Mouse (Mus musculus) spleen, adult 2 months (tissue): ENCODE results near the gene Mrpl54.

Experiments
- CTCF ChIP-seq: fragments of 200-500 bp; IDR thresholded peaks from 2 replicates; pipeline ENCODE4 v1.5.1; 2011; ENCODE audit warnings: mild to moderate bottlenecking, inconsistent platforms; ENCODE audit not compliant: insufficient read depth, insufficient read length, insufficient replicate concordance; ENCODE audit errors: extremely low read depth
- POLR2A ChIP-seq: fragments of 200-500 bp; IDR thresholded peaks from 2 replicates; pipeline ENCODE4 v1.6.1; 2011; ENCODE audit warnings: low read depth, low read length, inconsistent platforms

DNA sequence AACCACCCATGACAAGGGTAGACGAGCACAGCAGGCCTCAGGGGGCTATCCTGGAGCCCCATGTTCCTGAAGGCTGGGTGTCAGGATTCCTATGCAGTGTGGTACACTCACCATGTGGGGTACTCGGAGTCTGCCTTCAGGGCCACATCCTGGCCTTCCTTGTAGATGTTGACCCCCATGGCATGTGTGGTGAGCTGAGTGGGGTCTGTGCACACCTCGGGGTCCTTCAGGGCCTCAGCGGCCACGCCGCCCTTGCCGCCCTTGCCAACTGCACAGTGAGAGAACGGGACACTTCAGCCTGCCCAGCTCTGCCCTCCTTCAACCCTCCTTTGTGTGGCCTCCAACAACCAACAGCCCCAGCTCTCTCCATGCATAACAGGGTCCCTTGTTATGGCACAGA is 1.2 kb downstream of the Mrpl54 start:
- TF ChIP-seq POLR2A, result no peak
- TF ChIP-seq CTCF, result no peak
